ENCODE assay signal across 20 mouse cellular contexts in genomic region chr1:86269190-86269508, GRCm38 (mm10). TPM values are rescaled to one million over a fixed set of nuclear protein-coding genes. Genes with fewer than 3 reads are reported as not detected.
A peak's percentile ranks its signal among the peaks of the same experiment; 100 is the strongest.
DNase-seq lines count a peak whose midpoint lies in the region; ATAC-seq lines count a peak whose summit lies in the region.
"Had no signal": no experiment of that assay in that cellular context is flagged by ENCODE, and none has a peak within 500 bp of the region (broad histone marks: within the 10 kb centered on the region; RNA-seq: fewer than 3 reads in every experiment).

No protein-coding gene starts in this region.

- H3K27me3 ChIP-seq in lung, embryonic 15.5 days, result no peaks in the 10 kb centered on the region
- no peaks in the 10 kb centered on the region for H3K27me3 ChIP-seq in liver, embryonic 15.5 days
- H3K27me3 ChIP-seq: embryonic facial prominence, embryonic 12.5 days; hindbrain, embryonic 12.5 days had no signal

- H3K4me3 ChIP-seq in lung, embryonic 15.5 days, result no peak overlapping the region
- no peak overlapping the region for H3K4me3 ChIP-seq in liver, embryonic 15.5 days (replicated peaks)
- H3K4me3 ChIP-seq: embryonic facial prominence, embryonic 12.5 days; hindbrain, embryonic 12.5 days had no signal

- no peak overlapping the region for H3K4me2 ChIP-seq in lung, embryonic 15.5 days
- H3K4me2 ChIP-seq in liver, embryonic 15.5 days, result no peak overlapping the region
- H3K4me2 ChIP-seq: embryonic facial prominence, embryonic 12.5 days; hindbrain, embryonic 12.5 days had no signal

- 76% methylated on average over 4 of the region's 4 CpGs for WGBS in lung, embryonic 15.5 days
- WGBS in liver, embryonic 15.5 days (ENCODE audit: insufficient replicate concordance), result 32% methylated on average over 4 of the region's 4 CpGs

- 0 out of 2 replicates have a peak, but pooled peaks have one; percentile 23 for ATAC-seq in lung, embryonic 15.5 days (ENCODE audit: borderline replicate concordance, extremely low read depth, low FRiP score, low TSS enrichment)
- peak; percentile 52 for ATAC-seq in granulocyte monocyte progenitor cell, adult 5-6 weeks (replicated peaks; ENCODE audit: poor library complexity, severe bottlenecking)
- no peak for ATAC-seq in liver, embryonic 15.5 days (ENCODE audit: insufficient read depth)
- ATAC-seq: forebrain, postnatal 0 days; midbrain, embryonic 16.5 days had no signal

- H3K36me3 ChIP-seq in lung, embryonic 15.5 days, result no peaks in the 10 kb centered on the region
- H3K36me3 ChIP-seq in liver, embryonic 15.5 days (replicated peaks), result no peaks in the 10 kb centered on the region
- H3K36me3 ChIP-seq: embryonic facial prominence, embryonic 12.5 days; hindbrain, embryonic 12.5 days had no signal

- no peak for DNase-seq in lung, adult 18-20 months
- no peak for DNase-seq in spleen, postnatal 10 days (ENCODE audit: low spot score in 2 of 2)
- no peak for DNase-seq in cerebellum, adult 11-12 months
- no peak for DNase-seq in Muller cell, postnatal 12 days (ENCODE audit: inconsistent ontology term)
- DNase-seq: adrenal gland, postnatal 10 days; cerebellum, adult 18-20 months; forebrain, postnatal 0 days; left cerebral cortex, postnatal 4 days; right cerebral cortex, adult 18-20 months; thymus, postnatal 14 days had no signal

- no peak overlapping the region for H3K27ac ChIP-seq in lung, embryonic 15.5 days
- H3K27ac ChIP-seq in liver, embryonic 15.5 days (replicated peaks), result peak overlapping the region; percentile 61; the same call in 1 of the 2 replicates
- H3K27ac ChIP-seq: embryonic facial prominence, embryonic 12.5 days; hindbrain, embryonic 12.5 days; liver, embryonic 14.5 days; macrophage had no signal

- H3K9ac ChIP-seq in lung, embryonic 15.5 days, result no peak overlapping the region
- no peak overlapping the region for H3K9ac ChIP-seq in liver, embryonic 15.5 days
- H3K9ac ChIP-seq: embryonic facial prominence, embryonic 12.5 days; forebrain, postnatal 0 days; hindbrain, embryonic 12.5 days; liver, embryonic 14.5 days had no signal

- no peaks in the 10 kb centered on the region for H3K9me3 ChIP-seq in lung, embryonic 15.5 days
- H3K9me3 ChIP-seq in liver, embryonic 15.5 days (replicated peaks), result no peaks in the 10 kb centered on the region
- H3K9me3 ChIP-seq: embryonic facial prominence, embryonic 12.5 days; hindbrain, embryonic 12.5 days had no signal

- H3K4me1 ChIP-seq in lung, embryonic 15.5 days, result no peaks in the 10 kb centered on the region
- peaks cover 37% of the 10 kb centered on the region for H3K4me1 ChIP-seq in liver, embryonic 15.5 days (replicated peaks)
- H3K4me1 ChIP-seq: embryonic facial prominence, embryonic 12.5 days; hindbrain, embryonic 12.5 days had no signal

RNA-seq across cellular contexts. Expression of gene B3gnt7, which starts 33.5 kb away (rescaled TPM):
- 4.5 and 5.6 TPM in 2 replicates for polyA plus RNA-seq in lung, embryonic 15.5 days (2015; fragmentation: Nextera tagmentation; extraction: Ambion mirVana)
- total RNA-seq in granulocyte monocyte progenitor cell, adult 5-6 weeks (2014; fragmentation: Nextera tagmentation), result 1.0 and 3.9 TPM in 2 replicates
- total RNA-seq in granulocyte monocyte progenitor cell, adult 5-6 weeks (2017), result 0.30 and 0.98 TPM in 2 replicates
- polyA plus RNA-seq in liver, embryonic 15.5 days (2015; fragmentation: Nextera tagmentation; extraction: Ambion mirVana), result 0.79 and 0.92 TPM in 2 replicates
- total RNA-seq: gastrocnemius, adult 8-10 months; MEL had no signal
